Mouse (Mus musculus) MEL (cell line): ENCODE measurements around the gene Sumf1.

ENCODE experiments used
- CHD1 ChIP-seq: IDR thresholded peaks from 2 replicates; pipeline ENCODE4 v1.6.1; 2012; ENCODE audit warnings: low read depth, mild to moderate bottlenecking, inconsistent platforms, low read length, improper control_type of control experiment
- CTCF ChIP-seq, 3 experiments: IDR thresholded peaks in 2 of 3; conservative IDR thresholded peaks in 1 of 3; 2 replicates each; pipeline ENCODE4 v1.5.1; 2011 to 2012; ENCODE audit warnings: low read length in 3 of 3, low read depth in 2 of 3, mild to moderate bottlenecking in 2 of 3, improper control_type of control experiment in 1 of 3, inconsistent platforms in 1 of 3, mixed read lengths in 1 of 3, moderate library complexity in 1 of 3; ENCODE audit not compliant: control insufficient read depth in 1 of 3, insufficient read depth in 1 of 3, poor library complexity in 1 of 3, severe bottlenecking in 1 of 3
- EP300 ChIP-seq, 2 experiments: IDR thresholded peaks; 2 replicates each; pipeline ENCODE4 v1.6.1; 2011; ENCODE audit warnings: improper control_type of control experiment in 2 of 2, low read length in 2 of 2, low read depth in 1 of 2, mild to moderate bottlenecking in 1 of 2
- JUND ChIP-seq: IDR thresholded peaks from 2 replicates; pipeline ENCODE4 v1.6.1; 2011; ENCODE audit warnings: low read depth, mild to moderate bottlenecking, improper control_type of control experiment, low read length
- MAX ChIP-seq: IDR thresholded peaks from 2 replicates; pipeline ENCODE4 v1.6.1; 2011; ENCODE audit warnings: low read length, improper control_type of control experiment
- NRF1 ChIP-seq: IDR thresholded peaks from 2 replicates; pipeline ENCODE4 v1.6.1; 2014; ENCODE audit warnings: low read depth, mild to moderate bottlenecking, inconsistent platforms, low read length, improper control_type of control experiment, moderate library complexity; ENCODE audit not compliant: poor library complexity, insufficient read depth, severe bottlenecking

DNA sequence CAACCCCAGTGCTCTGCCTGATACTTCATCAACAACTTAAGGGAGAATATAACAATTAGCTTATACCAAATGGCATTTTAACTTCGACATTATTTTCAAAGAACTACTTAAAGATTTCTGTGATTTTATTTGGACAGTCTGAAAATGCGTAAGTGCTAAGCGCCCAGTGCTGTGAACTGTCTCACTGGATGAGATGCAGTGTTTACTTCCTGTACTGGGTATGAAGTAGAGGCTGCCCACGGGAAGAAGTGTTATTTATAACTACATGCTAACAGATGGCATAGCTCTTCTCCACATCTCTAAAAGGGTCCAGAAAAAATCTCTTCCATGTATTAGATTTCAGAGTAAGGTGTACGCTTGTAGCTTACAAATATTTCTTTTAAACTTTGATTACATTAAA, 54.7 kb downstream of the Sumf1 start:
- no peak for TF ChIP-seq NRF1
- TF ChIP-seq MAX: no peak
- TF ChIP-seq JUND: no peak
- TF ChIP-seq EP300 (IDR thresholded peaks at IDR 0.05; ENCODE audit: low read depth in 1 of 2, low read length in 2 of 2): no peak
- no peak for TF ChIP-seq CTCF (IDR thresholded peaks at IDR 0.05 in 2 of 3, conservative IDR thresholded peaks at IDR 0.05 in 1 of 3; ENCODE audit: control insufficient read depth in 1 of 3, insufficient read depth in 1 of 3, low read depth in 2 of 3, low read length in 3 of 3, poor library complexity in 1 of 3, severe bottlenecking in 1 of 3)
- TF ChIP-seq CHD1: no peak
